Mouse (Mus musculus) lung, postnatal 14 days (tissue): ENCODE measurements around the gene Cmip.
A peak's percentile ranks its signal among the peaks of the same experiment; 100 is the strongest.
"Not testable (repeated sequence)": the region's sequence is repeated elsewhere in the genome, so short reads cannot be mapped to it uniquely, and the experiment has no call there.

Experiments
- DNase-seq: peaks from one replicate; pipeline ENCODE4 v3.0.0; 2021

Gene Cmip

GRCm38 (mm10) chr8:117393853-117394252 is 137.0 kb downstream of the Cmip start:
- DNase-seq: no peak

DNA sequence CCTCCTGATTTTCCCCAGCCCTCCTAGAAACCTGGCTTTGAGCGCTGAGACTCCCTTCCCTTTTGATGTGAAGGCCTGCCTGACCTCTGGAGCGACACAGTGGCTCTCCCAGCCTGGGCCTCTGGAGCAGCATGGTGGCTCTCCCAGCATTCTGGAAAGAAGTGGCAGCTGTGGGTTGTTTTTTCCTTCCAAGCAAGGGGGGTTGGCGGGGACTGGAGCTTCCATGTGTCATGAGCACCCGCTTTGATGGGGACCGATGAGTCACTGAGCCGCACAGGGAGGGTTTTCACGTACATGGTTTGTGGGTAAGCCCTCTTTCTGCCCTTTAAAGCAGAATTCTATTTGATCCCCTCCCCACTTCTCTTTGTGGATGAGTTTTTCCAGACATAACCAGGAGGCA is 138.2 kb downstream of the Cmip start:
- DNase-seq: peak; percentile 40

- DNase-seq: no peak
Observed at GRCm38 (mm10) chr8:117396884-117397283, 140.0 kb downstream of the Cmip start.

GRCm38 (mm10) chr8:117397751-117398150 is 140.9 kb downstream of the Cmip start:
- no peak for DNase-seq

DNA sequence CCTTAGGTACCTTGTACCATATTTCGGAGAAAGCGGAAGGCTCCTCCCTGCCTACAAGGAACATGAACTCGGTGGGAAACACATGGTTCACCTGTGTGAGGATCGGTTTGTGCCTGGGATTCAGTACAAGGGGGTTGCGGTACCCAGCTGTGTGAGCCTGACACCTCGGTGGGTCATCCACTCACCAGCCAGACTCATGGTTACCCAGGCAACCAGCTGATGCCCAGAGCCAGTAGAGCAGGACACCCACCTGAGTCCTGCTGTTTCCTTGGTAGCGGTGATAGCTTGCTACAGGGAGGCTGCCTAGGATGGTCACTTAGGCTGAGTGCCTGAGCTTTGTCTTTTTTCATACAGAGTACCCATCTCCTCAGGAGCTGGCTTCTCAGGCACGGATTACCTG is 142.4 kb downstream of the Cmip start:
- no peak for DNase-seq

- no peak for DNase-seq
Observed at GRCm38 (mm10) chr8:117400820-117401219, 144.0 kb downstream of the Cmip start.

GRCm38 (mm10) chr8:117401880-117402279 is 145.0 kb downstream of the Cmip start:
- DNase-seq: no peak

- no peak for DNase-seq
Observed at GRCm38 (mm10) chr8:117402911-117403704, 146.2 kb downstream of the Cmip start.

DNA sequence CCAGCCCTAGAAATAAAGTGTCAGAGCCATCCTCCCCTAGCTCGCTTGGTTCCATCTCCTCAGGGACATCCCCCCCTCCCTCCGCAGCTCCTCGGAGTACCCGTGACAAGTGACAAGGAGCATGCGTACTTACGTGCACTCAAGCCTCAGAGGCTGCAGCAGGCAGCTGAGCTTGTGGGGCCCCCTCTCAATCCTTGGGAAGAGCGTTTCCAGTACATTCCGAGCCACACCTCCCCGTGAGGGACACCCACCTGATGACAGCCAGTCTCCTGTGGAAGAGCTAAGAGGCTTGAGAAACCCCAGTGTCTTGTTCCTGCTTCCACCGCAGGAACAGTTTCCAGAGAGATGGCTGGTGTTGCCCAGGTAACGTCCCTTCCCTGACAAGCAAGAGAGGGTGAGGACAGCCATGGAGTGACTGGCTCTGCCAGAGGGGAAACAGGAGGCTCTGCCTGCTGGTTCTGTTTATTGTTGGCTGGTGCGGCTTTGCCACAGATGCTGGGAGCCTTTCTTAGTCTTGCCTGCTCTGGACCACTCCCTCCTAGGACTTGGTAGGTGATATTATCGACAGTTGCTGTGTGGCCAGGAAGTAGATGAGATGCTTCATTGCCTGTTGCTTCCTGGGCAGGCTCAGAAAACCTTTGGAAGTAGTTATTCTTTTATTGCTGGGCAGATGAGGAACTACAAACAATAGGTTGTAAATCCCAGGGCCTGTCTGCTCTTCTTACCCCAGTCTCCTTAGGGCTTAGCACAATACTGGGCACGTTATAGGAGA is 147.0 kb downstream of the Cmip start:
- DNase-seq: no peak

GRCm38 (mm10) chr8:117406081-117406480 is 149.2 kb downstream of the Cmip start:
- no peak for DNase-seq

- no peak for DNase-seq
Observed at GRCm38 (mm10) chr8:117408634-117409033, 151.8 kb downstream of the Cmip start.

GRCm38 (mm10) chr8:117409056-117409455 is 152.2 kb downstream of the Cmip start:
- DNase-seq: no peak

- DNase-seq: peak; percentile 67
Observed at GRCm38 (mm10) chr8:117410391-117410790, 153.5 kb downstream of the Cmip start.

DNA sequence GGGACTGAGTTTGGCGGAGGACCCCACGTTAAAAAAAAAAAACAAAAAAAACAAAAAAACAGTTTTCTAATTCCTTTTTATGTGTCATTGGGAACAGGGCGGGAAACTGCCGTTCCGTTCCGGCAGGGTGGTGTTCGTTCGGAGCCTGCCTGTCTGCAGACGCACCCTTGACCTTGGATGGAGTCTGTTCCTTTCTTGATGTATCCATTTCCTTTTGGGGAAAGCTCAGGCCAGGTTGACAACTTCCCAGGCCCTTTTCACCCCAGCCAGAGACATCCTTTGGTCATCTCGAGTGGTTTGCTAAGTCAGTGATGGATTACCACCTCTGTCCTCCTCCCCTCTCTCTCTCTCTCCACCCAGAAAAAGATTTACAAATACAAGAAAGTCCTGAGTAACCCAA is 154.0 kb downstream of the Cmip start:
- DNase-seq: no peak

DNA sequence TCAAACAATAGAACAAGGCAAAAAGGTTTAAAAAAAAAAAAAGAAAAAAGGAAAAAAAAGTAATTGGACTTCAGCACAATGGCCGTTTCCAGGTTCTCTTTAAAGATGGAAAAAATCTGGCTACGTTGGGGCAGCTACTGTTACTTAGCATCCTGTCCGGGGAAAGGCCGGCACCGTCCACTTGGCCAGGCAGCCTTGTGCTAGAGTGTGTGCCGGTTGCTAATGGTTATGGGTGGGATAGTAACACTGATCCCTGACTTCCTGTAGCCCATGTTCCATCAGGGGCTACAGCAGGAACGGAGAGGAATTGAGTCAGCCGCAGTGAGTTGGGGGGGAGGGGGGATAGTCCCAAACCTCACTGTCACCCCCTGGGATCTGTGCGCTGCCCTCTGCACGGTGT is 155.4 kb downstream of the Cmip start:
- no peak for DNase-seq

DNA sequence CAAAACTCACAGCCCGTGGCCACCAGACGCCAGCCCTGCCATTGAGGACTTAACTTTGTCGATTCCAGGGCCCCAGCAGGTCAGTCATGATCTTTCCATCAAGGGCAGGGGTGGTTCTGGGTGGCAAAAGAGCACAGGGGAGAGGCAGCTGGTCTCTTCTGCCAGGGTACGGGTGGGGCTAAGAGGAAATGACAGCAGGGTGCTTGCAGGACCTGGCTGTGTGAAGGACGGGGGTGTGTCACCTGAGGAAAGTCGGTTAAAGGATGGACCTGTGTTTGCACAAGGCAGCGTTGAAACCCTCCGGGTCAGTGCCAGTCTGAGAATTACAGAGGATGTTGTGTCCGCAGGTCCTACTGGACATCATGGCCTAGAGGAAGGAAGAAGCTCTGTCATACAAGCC is 161.0 kb downstream of the Cmip start:
- no peak for DNase-seq

DNA sequence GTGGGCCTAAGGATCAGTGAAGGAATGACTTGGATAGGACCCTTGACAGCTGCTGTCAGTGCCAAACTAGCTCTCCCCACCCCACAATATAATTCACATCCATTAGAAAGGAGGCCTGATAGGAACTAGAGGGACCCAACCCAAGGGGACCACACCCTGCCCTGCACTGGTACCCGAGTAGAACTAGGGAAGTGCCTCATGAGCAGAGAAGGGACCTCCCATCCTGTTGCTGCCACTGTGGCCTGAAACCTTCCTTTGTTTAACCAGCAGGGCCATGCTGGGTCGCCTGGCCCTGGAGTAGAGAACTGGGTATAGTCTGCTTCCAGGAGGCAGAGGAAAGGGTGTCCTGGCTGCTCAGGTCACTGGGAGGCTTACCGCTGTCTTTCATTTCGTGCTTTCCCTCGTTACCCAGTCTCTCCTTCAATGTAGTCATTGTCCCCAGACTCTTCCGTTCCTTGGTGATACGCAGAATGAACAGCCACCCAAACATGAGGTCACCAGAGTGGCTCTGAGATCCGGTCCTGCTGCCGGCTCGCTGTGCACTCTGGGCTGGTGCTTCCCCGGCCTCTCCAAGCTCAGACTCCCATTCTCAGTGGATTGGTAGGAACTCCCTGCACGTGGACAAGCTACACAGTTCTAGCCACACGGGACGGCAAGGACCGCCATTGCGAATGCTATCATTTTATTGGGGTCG is 164.1 kb downstream of the Cmip start:
- DNase-seq: peak; percentile 47

- DNase-seq: no peak
Observed at GRCm38 (mm10) chr8:117421838-117422237, 165.0 kb downstream of the Cmip start.

DNA sequence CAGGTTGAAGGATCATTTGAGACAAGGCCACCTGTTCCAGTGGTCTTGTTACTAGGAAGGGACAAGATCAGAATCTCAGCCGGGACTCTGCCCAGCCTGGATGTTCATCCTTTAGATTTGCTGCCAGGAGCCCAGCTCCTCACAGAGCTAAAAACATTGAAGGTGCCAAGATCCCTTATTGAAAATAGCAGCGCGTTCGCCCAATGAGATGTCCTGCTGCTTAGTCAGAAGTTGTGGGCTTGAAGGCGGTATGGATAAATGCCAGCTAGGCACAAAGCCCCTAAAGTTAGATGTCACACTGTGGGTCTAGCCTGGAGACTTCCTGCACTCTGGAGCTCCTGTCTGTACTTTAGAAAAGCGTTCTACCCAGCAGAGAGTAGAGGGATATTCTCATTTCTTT is 165.5 kb downstream of the Cmip start:
- DNase-seq: no peak

DNA sequence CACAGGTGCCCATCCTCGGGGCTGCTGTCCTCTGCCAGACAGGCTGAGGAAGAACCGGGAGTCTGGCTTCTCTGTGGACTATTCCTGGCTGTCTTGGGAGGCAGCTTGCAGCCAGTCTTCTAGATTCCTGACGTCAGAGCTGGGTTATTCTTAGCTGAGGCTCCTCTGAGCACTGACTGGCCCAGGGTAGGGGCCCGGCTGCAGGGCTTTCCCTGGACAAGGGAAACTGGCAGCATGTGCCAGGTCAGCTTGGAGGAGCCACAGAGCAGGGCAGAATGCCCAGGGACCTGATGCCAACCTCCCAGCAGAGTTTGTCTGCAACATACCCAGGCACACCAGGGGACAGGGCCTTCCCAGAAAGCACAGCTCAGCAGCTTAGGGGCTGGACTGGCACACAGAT is 166.2 kb downstream of the Cmip start:
- no peak for DNase-seq

DNA sequence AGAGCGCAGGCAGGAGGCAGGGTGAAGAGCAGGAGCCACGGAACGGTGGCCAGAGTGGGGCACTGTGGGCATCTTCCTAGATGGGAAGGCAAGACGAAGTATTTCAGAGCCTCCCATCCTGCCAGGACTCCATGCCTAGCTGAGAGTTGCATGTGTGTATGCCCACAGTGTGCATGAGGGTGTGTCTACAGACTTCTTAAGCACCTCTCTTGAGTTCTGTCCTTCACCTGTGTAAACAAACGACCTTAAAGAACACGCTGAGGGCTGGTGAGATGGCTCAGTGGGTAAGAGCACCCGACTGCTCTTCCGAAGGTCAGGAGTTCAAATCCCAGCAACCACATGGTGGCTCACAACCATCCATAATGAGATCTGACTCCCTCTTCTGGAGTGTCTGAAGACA is 171.0 kb downstream of the Cmip start:
- not testable (repeated sequence) for DNase-seq

GRCm38 (mm10) chr8:117428524-117429162 is 171.8 kb downstream of the Cmip start:
- DNase-seq: no peak

DNA sequence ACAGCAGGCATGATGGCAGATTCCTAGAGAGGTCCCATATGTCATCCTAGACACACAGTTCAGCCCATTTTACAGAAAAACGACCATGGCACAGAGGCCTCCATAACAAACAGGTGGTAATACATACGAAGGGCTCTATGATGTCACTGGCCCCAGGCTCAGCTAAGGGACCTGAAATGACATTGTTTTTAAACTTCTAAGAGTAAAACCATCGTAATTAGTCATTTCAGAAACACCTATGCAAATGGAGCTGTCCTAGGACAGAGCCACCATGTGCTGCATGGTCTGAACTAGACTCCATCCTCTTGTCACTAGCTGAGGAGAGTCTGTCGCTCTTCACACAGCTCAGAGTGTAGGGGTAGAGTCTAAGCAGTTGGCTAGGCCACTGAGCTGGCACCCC is 173.8 kb downstream of the Cmip start:
- no peak for DNase-seq
